Mouse (Mus musculus): ENCODE measurements around the gene Zbtb18. TPM values are rescaled to one million over a fixed set of nuclear protein-coding genes. Genes with fewer than 3 reads are reported as not detected.

Zbtb18 gene
- polyA plus RNA-seq, 1 experiment from 2014 or later: 14.2 TPM

GRCm38 (mm10) chr1:177494913-177495542, 52.9 kb downstream of the Zbtb18 start:
- no peak overlapping the region for H3K27ac ChIP-seq
- no peak overlapping the region for H3K9ac ChIP-seq
- H3K4me3 ChIP-seq: no peak overlapping the region
- ATAC-seq (ENCODE audit: low FRiP score): no peak
- peaks cover 10% of the 10 kb centered on the region; the same call in 1 of the 2 replicates for H3K4me1 ChIP-seq (replicated peaks)
- no peaks in the 10 kb centered on the region for H3K9me3 ChIP-seq
- H3K4me2 ChIP-seq: no peak overlapping the region
- no peaks in the 10 kb centered on the region for H3K27me3 ChIP-seq
- no peaks in the 10 kb centered on the region for H3K36me3 ChIP-seq
- 50% methylated on average over 9 of the region's 9 CpGs for WGBS

Other genes with a start within 250 kb of the Zbtb18 start
- gene Akt3, start 184.1 kb upstream of the Zbtb18 start, polyA plus RNA-seq (2015; fragmentation: Nextera tagmentation; extraction: Ambion mirVana): 21.3 and 22.3 TPM in 2 replicates